Mouse (Mus musculus): ENCODE measurements around the gene Zfp583. TPM values are rescaled to one million over a fixed set of nuclear protein-coding genes. Genes with fewer than 3 reads are reported as not detected.
"Not testable (repeated sequence)": the region's sequence is repeated elsewhere in the genome, so short reads cannot be mapped to it uniquely, and the experiment has no call there.

Gene Zfp583
- polyA plus RNA-seq, 1 experiment = 5.4 TPM

DNA sequence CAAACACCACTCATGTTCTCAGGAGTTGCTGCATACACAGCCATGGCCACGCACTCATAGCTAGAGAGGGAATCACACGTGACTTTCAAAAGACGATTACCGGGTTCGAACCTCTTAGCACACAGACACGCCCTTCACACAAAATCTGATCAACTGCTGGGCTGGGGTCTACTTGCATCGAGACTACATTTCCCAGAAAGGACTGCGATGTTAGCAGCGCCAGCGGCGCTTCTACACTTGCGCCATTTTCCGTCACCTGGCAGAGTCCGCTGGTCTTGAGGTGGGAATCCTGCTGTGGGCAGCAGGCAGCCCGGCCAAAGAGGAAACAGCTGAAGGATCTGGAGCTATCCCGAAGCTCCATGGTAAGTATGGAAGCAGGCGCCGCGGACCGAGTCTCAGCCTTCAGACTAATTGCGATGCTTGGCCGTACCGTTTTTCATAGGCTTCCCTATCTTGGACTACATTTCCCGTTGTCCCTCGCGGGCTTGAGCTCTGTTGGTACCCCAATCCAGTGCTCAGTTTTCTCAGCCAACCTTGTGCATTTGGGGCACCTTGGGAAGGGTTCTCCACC is 12.5 kb upstream of the Zfp583 start, which contains the start of gene Gm3854:
Gm3854 (plus strand) TSS at position 259 of the 571 bp plus-strand sequence.
- Histone ChIP-seq H3K4me1 (ENCODE audit: control insufficient read depth, insufficient read depth, insufficient read length, low read length) (no peaks in the 10 kb centered on the region), H3K27ac (replicated peaks; ENCODE audit: low read depth, low read length) (no peak within 1 kb of the TSS), H3K4me3 (ENCODE audit: insufficient read depth, low read depth, low read length) (peak within 1 kb of the TSS; percentile 81)

DNA sequence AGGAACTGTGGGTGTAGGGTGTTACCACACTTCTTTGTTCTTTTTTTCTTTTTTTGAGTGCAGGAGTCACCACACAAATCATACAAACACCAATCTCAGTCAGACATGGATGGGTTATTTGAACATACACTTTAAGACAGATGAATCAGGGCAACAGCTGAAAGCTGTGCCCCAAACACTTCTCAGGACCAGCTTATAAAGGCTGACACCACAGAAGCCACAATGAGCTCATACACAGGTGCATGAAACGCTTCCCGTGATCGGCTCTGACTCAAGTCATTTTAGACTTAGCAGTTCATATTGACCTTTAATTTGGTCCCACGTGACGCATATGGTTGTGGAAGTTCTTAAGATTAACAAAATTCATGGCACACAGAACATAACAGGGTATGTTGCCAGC is 8.8 kb upstream of the Zfp583 start:
- Histone ChIP-seq H3K27ac (replicated peaks; ENCODE audit: low read depth, low read length) (no peak overlapping the region), H3K4me1 (ENCODE audit: control insufficient read depth, insufficient read depth, insufficient read length, low read length) (no peaks in the 10 kb centered on the region), H3K4me3 (ENCODE audit: insufficient read depth, low read depth, low read length) (no peak overlapping the region)

DNA sequence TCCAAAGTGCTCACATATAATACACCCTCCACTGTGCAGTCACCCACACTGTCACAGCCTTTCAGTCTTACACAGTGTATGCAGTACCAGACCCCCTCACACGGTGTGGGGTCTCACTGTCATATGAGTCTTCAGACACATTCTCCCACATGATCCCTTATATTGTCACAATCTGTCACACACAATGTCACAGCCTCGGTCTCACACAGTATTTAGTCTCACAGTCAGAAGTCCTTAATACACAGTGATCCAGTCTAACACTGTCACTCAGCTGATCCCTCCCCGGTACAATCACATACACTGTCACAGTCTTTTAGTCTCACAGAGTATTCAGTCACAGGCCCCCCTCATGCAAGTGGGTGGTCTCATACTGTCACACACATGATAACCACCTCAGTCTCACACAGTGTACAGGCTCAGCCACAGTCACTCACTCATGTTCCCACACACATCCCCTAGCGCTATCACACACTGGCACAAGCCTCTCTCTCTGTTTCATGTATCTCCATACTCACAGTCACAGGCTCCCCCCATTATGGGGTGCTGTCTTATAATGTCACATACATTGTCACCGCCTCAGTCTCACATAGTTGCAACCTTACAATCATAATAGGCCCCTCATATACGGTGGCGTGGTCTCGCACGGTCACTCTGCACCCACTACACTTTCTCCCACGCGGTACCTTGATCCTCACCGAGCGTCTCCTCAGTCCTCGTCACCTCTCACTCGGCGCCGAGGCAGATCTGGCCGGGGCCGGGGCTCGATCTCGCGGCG is 440 bp downstream of the Zfp583 start:
- Histone ChIP-seq H3K27ac (replicated peaks; ENCODE audit: low read depth, low read length) (0 out of 2 replicates have a peak overlapping the region, but pooled peaks have one; percentile 9), H3K4me3 (ENCODE audit: insufficient read depth, low read depth, low read length) (peak overlapping the region; percentile 79), H3K4me1 (ENCODE audit: control insufficient read depth, insufficient read depth, insufficient read length, low read length) (no peaks in the 10 kb centered on the region)

DNA sequence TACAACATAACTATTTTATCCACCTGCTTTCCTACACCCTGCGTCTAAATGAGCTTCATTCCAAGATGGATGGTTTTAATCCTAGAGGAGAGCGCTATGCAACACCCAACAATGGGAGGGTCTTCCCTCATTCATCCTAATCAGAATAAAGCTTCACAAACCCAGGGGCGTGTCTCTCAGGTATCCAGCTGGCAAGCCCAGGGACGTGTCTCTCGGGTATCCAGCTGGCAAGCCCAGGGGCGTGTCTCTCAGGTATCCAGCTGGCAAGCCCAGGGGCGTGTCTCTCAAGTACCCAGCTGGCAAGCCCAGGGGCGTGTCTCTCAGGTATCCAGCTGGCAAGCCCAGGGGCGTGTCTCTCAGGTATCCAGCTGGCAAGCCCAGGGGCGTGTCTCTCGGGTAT is 30.3 kb downstream of the Zfp583 start:
- H3K4me3 ChIP-seq (ENCODE audit: insufficient read depth, low read depth, low read length); H3K27ac ChIP-seq (replicated peaks; ENCODE audit: low read depth, low read length); H3K4me1 ChIP-seq (ENCODE audit: control insufficient read depth, insufficient read depth, insufficient read length, low read length): not testable (repeated sequence)

DNA sequence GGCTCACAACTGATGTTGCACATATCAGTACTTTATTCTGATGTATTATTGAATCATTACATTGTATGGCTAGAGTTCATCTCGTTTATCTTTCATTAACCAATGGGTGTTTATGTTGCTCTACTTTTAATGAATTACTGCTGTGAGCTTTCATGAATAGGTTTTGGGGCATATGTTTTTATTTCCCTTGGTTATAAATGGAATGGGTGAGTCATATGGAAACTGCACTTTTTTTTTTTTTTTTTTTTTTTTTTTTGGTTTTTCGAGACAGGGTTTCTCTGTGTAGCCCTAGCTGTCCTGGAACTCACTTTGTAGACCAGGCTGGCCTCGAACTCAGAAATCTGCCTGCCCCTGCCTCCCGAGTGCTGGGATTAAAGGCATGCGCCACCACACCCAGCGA is 40.0 kb downstream of the Zfp583 start:
- not testable (repeated sequence) for H3K4me3 ChIP-seq (ENCODE audit: insufficient read depth, low read depth, low read length); H3K27ac ChIP-seq (replicated peaks; ENCODE audit: low read depth, low read length)

DNA sequence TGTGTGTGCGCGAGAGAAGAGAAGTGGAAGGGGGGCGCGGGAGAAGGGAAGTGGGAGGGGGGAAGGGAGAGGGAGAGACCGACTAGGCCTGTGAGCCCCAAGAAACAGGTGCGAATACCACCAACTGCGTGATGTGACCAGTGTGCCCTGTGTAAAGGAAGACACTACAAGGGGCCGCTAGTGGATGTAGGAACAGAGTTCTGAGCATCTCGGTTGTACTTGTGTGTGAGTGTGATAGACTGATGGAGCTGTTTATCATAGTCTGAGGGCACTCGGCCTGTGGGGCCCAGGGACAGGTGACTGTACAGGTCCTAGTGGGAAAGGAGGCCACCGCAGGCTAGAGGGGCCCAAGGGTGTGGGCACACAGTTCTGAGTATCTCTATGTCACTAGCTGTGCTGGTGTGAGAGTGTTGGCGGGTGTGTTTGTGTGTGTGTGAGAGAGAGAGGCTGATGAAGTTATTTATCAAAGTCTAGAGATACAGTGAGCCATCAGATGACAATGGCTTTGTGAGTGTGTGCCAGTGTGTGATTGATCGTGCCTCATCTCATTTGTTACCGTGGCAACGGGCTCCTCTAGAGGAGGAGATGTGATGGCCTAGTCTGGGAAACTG is 44.1 kb downstream of the Zfp583 start:
- Histone ChIP-seq H3K27ac (replicated peaks; ENCODE audit: low read depth, low read length) (no peak overlapping the region), H3K4me3 (ENCODE audit: insufficient read depth, low read depth, low read length) (peak overlapping the region; percentile 64), H3K4me1 (ENCODE audit: control insufficient read depth, insufficient read depth, insufficient read length, low read length) (no peaks in the 10 kb centered on the region)

More for the DNA sequence above, 40.0 kb downstream of the Zfp583 start:
- H3K4me1 ChIP-seq (ENCODE audit: control insufficient read depth, insufficient read depth, insufficient read length, low read length) = not testable (repeated sequence)

DNA sequence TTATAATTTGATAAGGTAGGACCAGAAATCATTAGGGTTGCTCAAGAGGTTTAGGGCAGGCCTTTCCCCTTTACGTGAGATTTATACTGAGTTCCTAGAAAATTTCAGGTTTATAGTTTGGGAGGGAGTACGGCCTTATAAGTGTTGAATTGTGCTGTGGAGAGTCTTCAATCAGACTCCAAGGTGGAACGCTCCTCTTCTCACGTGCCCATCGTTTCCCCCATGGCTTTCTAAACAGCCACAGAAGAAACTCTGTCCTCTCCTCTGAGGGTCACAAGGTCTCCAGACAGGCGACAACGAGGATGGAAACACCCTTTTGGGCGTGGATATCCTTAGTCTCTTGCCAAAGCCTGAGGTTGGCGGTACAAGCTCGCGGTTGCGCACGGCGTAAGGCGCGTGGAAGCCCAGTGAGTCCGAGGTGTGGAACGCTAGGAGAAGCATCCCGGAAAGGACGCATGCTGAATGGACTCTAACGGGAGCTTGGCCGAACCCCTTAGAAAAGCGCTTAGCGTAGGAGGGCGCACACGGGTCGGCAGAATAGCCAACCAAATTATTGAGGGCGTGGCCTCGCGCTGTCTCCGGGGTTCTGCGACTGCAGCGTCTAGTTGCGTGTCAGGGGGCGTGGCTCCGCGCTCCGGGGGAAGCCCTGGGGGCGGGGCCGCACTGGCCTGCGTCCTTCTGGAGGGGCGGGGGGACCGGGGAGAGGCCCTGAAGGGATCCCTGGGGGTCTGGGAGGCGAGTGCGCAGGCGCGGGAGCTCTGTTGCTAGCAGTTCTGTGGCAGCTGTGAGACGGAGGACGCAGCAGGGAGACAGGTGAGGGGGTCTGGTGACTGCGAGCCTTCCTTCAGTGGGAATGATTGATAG is 45.0 kb downstream of the Zfp583 start, which contains the start of gene Zfp667:
Zfp667 (plus strand) TSS at position 738 of the 864 bp plus-strand sequence.
- peak within 1 kb of the TSS; percentile 69 for H3K27ac ChIP-seq (replicated peaks; ENCODE audit: low read depth, low read length)
- H3K4me3 ChIP-seq (ENCODE audit: insufficient read depth, low read depth, low read length) = peak within 1 kb of the TSS; percentile 81

DNA sequence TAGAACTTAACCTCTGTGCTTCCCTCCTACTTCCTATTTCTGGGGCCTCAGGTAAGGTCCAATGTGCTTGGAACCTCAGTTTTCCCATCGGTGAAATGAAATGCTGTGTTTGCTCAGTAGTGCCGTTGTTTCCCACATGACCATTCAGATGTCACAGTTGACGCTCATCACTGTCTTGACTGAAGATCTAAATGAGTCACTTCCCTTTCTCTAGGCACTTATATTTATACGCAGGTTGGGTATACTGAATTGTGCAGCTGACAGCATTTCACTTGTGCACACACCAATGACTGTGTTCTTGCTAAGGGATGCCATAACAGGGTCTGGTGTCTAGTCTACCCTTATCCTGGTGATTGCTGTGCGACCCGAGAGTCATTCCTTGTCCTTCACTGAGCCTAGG is 45.7 kb downstream of the Zfp583 start:
- Histone ChIP-seq H3K4me1 (ENCODE audit: control insufficient read depth, insufficient read depth, insufficient read length, low read length) (no peaks in the 10 kb centered on the region), H3K4me3 (ENCODE audit: insufficient read depth, low read depth, low read length) (no peak overlapping the region), H3K27ac (replicated peaks; ENCODE audit: low read depth, low read length) (no peak overlapping the region; the same call in 1 of the 2 replicates)

More for the DNA sequence above, 45.0 kb downstream of the Zfp583 start, which contains the start of gene Zfp667:
- no peaks in the 10 kb centered on the region for H3K4me1 ChIP-seq (ENCODE audit: control insufficient read depth, insufficient read depth, insufficient read length, low read length)

DNA sequence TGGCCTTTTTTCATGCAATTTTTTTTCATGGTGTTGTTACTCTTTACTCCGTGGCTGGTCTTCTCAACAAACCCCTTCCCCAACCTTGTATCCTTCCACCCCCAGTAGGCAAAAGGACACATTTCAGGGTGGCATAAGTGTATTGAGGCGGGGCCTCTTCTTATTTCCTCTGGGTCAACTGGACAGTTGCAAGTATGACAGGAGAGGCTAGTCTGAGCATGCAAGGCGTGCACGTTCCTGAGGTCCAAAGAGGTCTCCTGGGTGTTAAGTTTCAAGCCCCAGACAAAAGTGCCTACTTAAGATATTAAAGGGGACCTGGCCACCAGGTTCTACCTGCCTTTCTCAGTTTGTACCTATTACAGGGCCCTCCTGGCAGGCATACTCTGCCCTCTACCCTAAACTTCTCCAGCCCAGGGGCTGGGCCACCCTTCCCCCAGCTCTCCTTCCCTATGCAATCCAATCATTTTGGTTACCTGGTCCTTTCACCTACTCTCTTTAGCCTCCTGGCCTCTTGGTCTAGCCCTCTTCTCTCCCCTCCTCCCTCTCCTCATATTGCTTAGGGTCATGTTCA is 46.6 kb downstream of the Zfp583 start:
- Histone ChIP-seq H3K4me1 (ENCODE audit: control insufficient read depth, insufficient read depth, insufficient read length, low read length) (no peaks in the 10 kb centered on the region), H3K27ac (replicated peaks; ENCODE audit: low read depth, low read length) (no peak overlapping the region), H3K4me3 (ENCODE audit: insufficient read depth, low read depth, low read length) (no peak overlapping the region)

DNA sequence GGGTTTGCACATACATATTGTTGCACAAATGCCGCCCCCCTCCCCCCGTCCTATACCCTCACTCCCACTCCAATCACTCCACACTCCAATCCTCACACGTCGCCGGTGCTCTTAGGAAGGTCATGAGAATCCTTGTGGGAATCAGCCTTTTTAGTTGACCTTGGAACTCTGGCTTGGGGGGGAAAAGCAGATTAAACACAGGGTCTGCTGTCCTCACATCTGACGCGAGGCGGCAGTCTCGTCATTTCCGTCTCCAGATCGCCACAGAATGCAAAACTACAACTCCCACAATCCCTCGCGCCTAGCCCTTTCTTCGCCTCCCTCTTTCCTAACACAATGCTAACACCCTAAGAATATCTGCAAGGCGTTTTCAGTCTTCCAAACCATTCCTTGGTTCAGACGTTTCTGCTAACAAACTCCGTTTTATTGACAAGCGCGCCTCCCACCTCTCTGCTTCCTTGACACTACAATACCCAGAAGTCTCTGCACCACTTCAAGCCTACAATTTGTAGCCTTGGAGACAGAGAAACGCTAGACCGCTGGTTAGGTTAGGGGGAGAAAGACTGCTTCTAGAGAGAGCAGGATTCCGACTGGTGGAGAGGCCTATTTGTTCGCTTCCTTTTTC is 47.5 kb downstream of the Zfp583 start:
- Histone ChIP-seq H3K4me1 (ENCODE audit: control insufficient read depth, insufficient read depth, insufficient read length, low read length) (no peaks in the 10 kb centered on the region), H3K4me3 (ENCODE audit: insufficient read depth, low read depth, low read length) (peak overlapping the region; percentile 70), H3K27ac (replicated peaks; ENCODE audit: low read depth, low read length) (peak overlapping the region; percentile 93)

DNA sequence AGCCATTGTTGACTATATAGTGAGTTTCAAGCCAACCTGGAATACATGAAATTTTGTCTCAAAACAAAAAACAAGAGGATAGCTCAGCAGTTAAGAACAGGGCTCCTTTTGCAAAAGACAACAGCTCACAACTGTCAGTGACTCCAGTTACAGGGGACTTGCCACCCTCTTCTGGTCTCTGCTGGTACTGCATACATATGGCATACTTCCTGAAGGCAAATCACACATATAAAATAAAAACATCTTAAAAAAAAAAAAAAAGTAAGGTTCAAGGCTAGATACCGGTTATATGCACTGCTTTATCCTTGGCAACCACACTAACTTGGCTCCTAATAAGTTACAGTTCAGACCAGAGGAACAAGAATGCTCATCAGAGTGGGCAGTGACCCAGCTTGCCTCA is 48.3 kb downstream of the Zfp583 start:
- Histone ChIP-seq H3K4me1 (ENCODE audit: control insufficient read depth, insufficient read depth, insufficient read length, low read length) (no peaks in the 10 kb centered on the region), H3K4me3 (ENCODE audit: insufficient read depth, low read depth, low read length) (no peak overlapping the region), H3K27ac (replicated peaks; ENCODE audit: low read depth, low read length) (no peak overlapping the region)

DNA sequence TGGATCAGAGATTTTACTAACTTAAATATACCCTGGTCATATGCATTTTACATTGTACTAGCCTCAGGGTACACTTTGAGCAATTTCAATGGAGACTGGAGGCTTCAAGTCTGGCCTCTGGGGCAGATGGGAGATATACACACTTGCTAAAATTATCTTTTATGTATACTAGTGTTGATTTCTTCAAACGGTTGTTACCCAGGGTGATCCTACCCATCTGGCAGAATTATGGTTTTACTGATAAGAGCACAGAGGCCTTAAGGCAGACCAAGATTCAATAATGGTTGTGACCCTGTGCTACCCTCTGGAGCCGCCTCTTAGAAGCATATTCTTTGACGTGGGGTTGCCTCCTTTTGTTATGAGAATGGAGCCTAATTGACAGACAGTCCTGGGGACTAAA is 53.2 kb downstream of the Zfp583 start:
- Histone ChIP-seq H3K27ac (replicated peaks; ENCODE audit: low read depth, low read length) (no peak overlapping the region), H3K4me1 (ENCODE audit: control insufficient read depth, insufficient read depth, insufficient read length, low read length) (no peaks in the 10 kb centered on the region), H3K4me3 (ENCODE audit: insufficient read depth, low read depth, low read length) (no peak overlapping the region)

DNA sequence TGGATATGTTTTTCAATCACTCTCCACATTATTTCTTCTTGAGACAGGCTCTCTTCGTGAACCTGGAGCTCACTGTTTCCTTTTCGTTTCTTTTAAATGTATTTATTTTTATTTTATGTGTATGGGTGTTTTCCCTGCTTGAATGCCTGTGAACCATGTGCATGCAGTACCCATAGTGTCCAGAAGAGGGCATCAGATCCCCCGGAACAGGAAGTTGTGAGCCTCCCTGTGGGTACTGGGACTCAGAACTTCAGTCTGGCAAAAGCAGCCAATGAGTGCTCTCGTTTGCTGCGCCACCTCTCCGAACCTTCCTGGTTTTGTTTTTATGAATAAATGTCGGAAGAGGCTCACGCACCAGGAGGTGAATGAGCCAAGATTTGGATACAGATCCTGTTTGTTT is 65.4 kb downstream of the Zfp583 start:
- H3K4me1 ChIP-seq (ENCODE audit: control insufficient read depth, insufficient read depth, insufficient read length, low read length) = no peaks in the 10 kb centered on the region
- H3K27ac ChIP-seq (replicated peaks; ENCODE audit: low read depth, low read length) = no peak overlapping the region
- H3K4me3 ChIP-seq (ENCODE audit: insufficient read depth, low read depth, low read length) = no peak overlapping the region

Data from brown adipose tissue, adult 24 weeks (tissue).